ENCODE assay signal across 13 mouse cellular contexts in genomic region chr7:81331851-81332250, GRCm38 (mm10).
"Had no signal": no experiment of that assay in that cellular context is flagged by ENCODE, and none has a peak within 500 bp of the region (broad histone marks: within the 10 kb centered on the region; RNA-seq: fewer than 3 reads in every experiment).

No protein-coding gene starts in this region.

- H3K27ac ChIP-seq: left cerebral cortex, adult 2 months; liver, embryonic 13.5 days; lung, embryonic 15.5 days; macrophage; stomach, embryonic 15.5 days had no signal

- H3K9me3 ChIP-seq: liver, embryonic 13.5 days; lung, embryonic 15.5 days; stomach, embryonic 15.5 days had no signal

- H3K9ac ChIP-seq: liver, embryonic 13.5 days; lung, embryonic 15.5 days; stomach, embryonic 15.5 days had no signal

- H3K27me3 ChIP-seq: liver, embryonic 13.5 days; lung, embryonic 15.5 days; stomach, embryonic 15.5 days had no signal

- H3K4me3 ChIP-seq: left cerebral cortex, adult 2 months; liver, embryonic 13.5 days; lung, embryonic 15.5 days; stomach, embryonic 15.5 days had no signal

- H3K4me1 ChIP-seq: stomach, embryonic 15.5 days had no signal

- DNase-seq: kidney, adult 11 months; kidney, adult 9 months; kidney, postnatal 25 days; layer of hippocampus, postnatal 36 days; liver, embryonic 13.5 days; lung, adult 18-20 months; lung, postnatal 10 days; midbrain, embryonic 14.5 days; thymus, postnatal 25 days had no signal

- H3K4me2 ChIP-seq: liver, embryonic 13.5 days; lung, embryonic 15.5 days; stomach, embryonic 15.5 days had no signal
